Mouse (Mus musculus): ENCODE results near the gene Tet3. TPM values are rescaled to one million over a fixed set of nuclear protein-coding genes. Genes with fewer than 3 reads are reported as not detected.

The Tet3 gene
- polyA plus RNA-seq, 1 experiment, result 46.8 TPM

GRCm38 (mm10) chr6:83410046-83410706 is 48.7 kb downstream of the Tet3 start:
- Histone ChIP-seq H3K4me1 (ENCODE audit: control insufficient read depth, insufficient read depth, low read length) (peaks cover 28% of the 10 kb centered on the region), H3K27ac (ENCODE audit: insufficient read depth, low read depth, low read length) (no peak overlapping the region), H3K4me3 (ENCODE audit: insufficient read depth, low read length) (no peak overlapping the region)
- no peak for TF ChIP-seq POLR2A (IDR thresholded peaks at IDR 0.05; ENCODE audit: borderline replicate concordance, low read depth, low read length)
- no peak for TF ChIP-seq CTCF (IDR thresholded peaks at IDR 0.05; ENCODE audit: low read depth, low read length)

GRCm38 (mm10) chr6:83408510-83408909 is 50.4 kb downstream of the Tet3 start:
- Histone ChIP-seq H3K27ac (ENCODE audit: insufficient read depth, low read depth, low read length) (no peak overlapping the region), H3K4me1 (ENCODE audit: control insufficient read depth, insufficient read depth, low read length) (peaks cover 12% of the 10 kb centered on the region), H3K4me3 (ENCODE audit: insufficient read depth, low read length) (no peak overlapping the region)
- TF ChIP-seq POLR2A (IDR thresholded peaks at IDR 0.05; ENCODE audit: borderline replicate concordance, low read depth, low read length) (no peak), CTCF (IDR thresholded peaks at IDR 0.05; ENCODE audit: low read depth, low read length) (no peak)

- Histone ChIP-seq H3K4me1 (ENCODE audit: control insufficient read depth, insufficient read depth, low read length) (no peaks in the 10 kb centered on the region), H3K4me3 (ENCODE audit: insufficient read depth, low read length) (no peak overlapping the region), H3K27ac (ENCODE audit: insufficient read depth, low read depth, low read length) (no peak overlapping the region)
- TF ChIP-seq POLR2A (IDR thresholded peaks at IDR 0.05; ENCODE audit: borderline replicate concordance, low read depth, low read length), result no peak
- TF ChIP-seq CTCF (IDR thresholded peaks at IDR 0.05; ENCODE audit: low read depth, low read length), result no peak
Measured at GRCm38 (mm10) chr6:83405511-83406064, 53.3 kb downstream of the Tet3 start.

GRCm38 (mm10) chr6:83404571-83404970 is 54.3 kb downstream of the Tet3 start:
- no peaks in the 10 kb centered on the region for H3K4me1 ChIP-seq (ENCODE audit: control insufficient read depth, insufficient read depth, low read length)
- no peak overlapping the region for H3K27ac ChIP-seq (ENCODE audit: insufficient read depth, low read depth, low read length)
- TF ChIP-seq POLR2A (IDR thresholded peaks at IDR 0.05; ENCODE audit: borderline replicate concordance, low read depth, low read length) (no peak), CTCF (IDR thresholded peaks at IDR 0.05; ENCODE audit: low read depth, low read length) (no peak)
- no peak overlapping the region for H3K4me3 ChIP-seq (ENCODE audit: insufficient read depth, low read length)

GRCm38 (mm10) chr6:83403481-83403880 is 55.4 kb downstream of the Tet3 start:
- no peak overlapping the region for H3K27ac ChIP-seq (ENCODE audit: insufficient read depth, low read depth, low read length)
- no peak overlapping the region for H3K4me3 ChIP-seq (ENCODE audit: insufficient read depth, low read length)
- no peaks in the 10 kb centered on the region for H3K4me1 ChIP-seq (ENCODE audit: control insufficient read depth, insufficient read depth, low read length)
- TF ChIP-seq CTCF (IDR thresholded peaks at IDR 0.05; ENCODE audit: low read depth, low read length) (no peak), POLR2A (IDR thresholded peaks at IDR 0.05; ENCODE audit: borderline replicate concordance, low read depth, low read length) (no peak)

GRCm38 (mm10) chr6:83399790-83400189 is 59.1 kb downstream of the Tet3 start:
- Histone ChIP-seq H3K4me3 (ENCODE audit: insufficient read depth, low read length) (no peak overlapping the region), H3K4me1 (ENCODE audit: control insufficient read depth, insufficient read depth, low read length) (no peaks in the 10 kb centered on the region), H3K27ac (ENCODE audit: insufficient read depth, low read depth, low read length) (no peak overlapping the region)
- TF ChIP-seq CTCF (IDR thresholded peaks at IDR 0.05; ENCODE audit: low read depth, low read length) (no peak), POLR2A (IDR thresholded peaks at IDR 0.05; ENCODE audit: borderline replicate concordance, low read depth, low read length) (no peak)

GRCm38 (mm10) chr6:83397728-83398127 is 61.2 kb downstream of the Tet3 start:
- Histone ChIP-seq H3K4me1 (ENCODE audit: control insufficient read depth, insufficient read depth, low read length) (no peaks in the 10 kb centered on the region), H3K4me3 (ENCODE audit: insufficient read depth, low read length) (no peak overlapping the region), H3K27ac (ENCODE audit: insufficient read depth, low read depth, low read length) (no peak overlapping the region)
- TF ChIP-seq CTCF (IDR thresholded peaks at IDR 0.05; ENCODE audit: low read depth, low read length), result no peak
- no peak for TF ChIP-seq POLR2A (IDR thresholded peaks at IDR 0.05; ENCODE audit: borderline replicate concordance, low read depth, low read length)

DNA sequence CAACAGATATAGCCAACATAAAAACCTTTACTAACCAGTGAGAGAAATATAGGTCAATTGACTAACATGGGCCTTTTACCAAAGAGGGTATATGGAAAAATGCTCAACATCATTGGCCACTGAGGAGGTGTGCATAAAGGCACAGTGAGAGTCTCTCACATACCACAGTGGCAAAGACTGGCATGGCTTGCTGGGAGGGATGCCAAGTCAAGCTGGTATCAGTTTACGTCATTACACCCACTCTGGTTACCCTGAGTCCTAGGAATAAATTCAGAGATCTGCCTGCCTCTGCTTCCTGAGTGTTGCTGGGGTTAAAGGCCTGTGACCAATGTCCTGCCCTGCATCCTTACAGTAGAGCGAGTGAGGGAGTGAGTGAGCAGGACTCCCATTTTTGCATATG is 62.2 kb downstream of the Tet3 start:
- no peak overlapping the region for H3K4me3 ChIP-seq (ENCODE audit: insufficient read depth, low read length)
- TF ChIP-seq POLR2A (IDR thresholded peaks at IDR 0.05; ENCODE audit: borderline replicate concordance, low read depth, low read length) (no peak), CTCF (IDR thresholded peaks at IDR 0.05; ENCODE audit: low read depth, low read length) (no peak)
- no peak overlapping the region for H3K27ac ChIP-seq (ENCODE audit: insufficient read depth, low read depth, low read length)
- H3K4me1 ChIP-seq (ENCODE audit: control insufficient read depth, insufficient read depth, low read length), result no peaks in the 10 kb centered on the region

DNA sequence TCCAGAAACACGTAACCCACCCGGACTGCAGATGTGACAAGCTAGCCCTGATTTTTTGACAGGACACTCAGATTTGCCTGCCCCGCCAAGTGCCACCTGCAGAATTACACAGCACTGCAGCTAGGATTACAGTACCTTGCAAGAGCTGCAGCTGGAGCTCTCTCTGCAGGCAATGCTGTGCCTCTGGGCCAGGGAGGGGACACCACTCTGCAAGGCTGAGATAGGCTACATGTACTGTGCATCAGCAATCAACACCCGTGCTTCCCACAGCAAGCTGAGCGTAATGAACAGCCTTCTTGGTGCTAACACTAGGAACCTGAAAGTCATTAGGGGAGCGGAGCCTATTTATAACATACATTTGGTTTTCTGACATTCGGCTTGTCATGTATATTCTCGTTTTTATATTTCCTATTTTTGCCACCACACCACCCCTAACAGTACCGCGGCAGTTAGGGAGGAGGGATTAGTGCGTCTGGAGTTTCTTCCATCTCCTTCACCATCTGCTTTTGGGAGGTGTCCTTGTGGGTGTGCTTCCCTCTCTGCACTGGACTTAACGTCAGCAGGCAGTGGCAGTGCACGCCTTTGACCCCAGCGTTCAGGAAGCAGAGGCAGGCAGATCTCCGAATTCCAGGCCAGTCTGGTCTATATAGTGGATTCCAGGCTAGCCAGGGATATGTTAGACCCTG is 63.2 kb downstream of the Tet3 start:
- Histone ChIP-seq H3K27ac (ENCODE audit: insufficient read depth, low read depth, low read length) (no peak overlapping the region), H3K4me3 (ENCODE audit: insufficient read depth, low read length) (no peak overlapping the region), H3K4me1 (ENCODE audit: control insufficient read depth, insufficient read depth, low read length) (no peaks in the 10 kb centered on the region)
- no peak for TF ChIP-seq CTCF (IDR thresholded peaks at IDR 0.05; ENCODE audit: low read depth, low read length)
- TF ChIP-seq POLR2A (IDR thresholded peaks at IDR 0.05; ENCODE audit: borderline replicate concordance, low read depth, low read length), result no peak

GRCm38 (mm10) chr6:83394122-83394521 is 64.8 kb downstream of the Tet3 start:
- Histone ChIP-seq H3K27ac (ENCODE audit: insufficient read depth, low read depth, low read length) (no peak overlapping the region), H3K4me1 (ENCODE audit: control insufficient read depth, insufficient read depth, low read length) (no peaks in the 10 kb centered on the region), H3K4me3 (ENCODE audit: insufficient read depth, low read length) (no peak overlapping the region)
- TF ChIP-seq POLR2A (IDR thresholded peaks at IDR 0.05; ENCODE audit: borderline replicate concordance, low read depth, low read length), result no peak
- TF ChIP-seq CTCF (IDR thresholded peaks at IDR 0.05; ENCODE audit: low read depth, low read length), result no peak
